Mouse (Mus musculus) embryonic facial prominence, embryonic 11.5 days (tissue): ENCODE measurements at regions not wholly inside any gene's neighbourhood (a gene's known extent, or its start where the extent isn't known, plus 50 kb on each side); places are given as distances from the start of the nearest gene placed in this dataset.

Experiments used
- ATAC-seq: fragments of 200-750 bp; cut with Nextera tagmentation; replicated peaks from 2 replicates; pipeline ENCODE4 v1.8.0; 2017; ENCODE audit warnings: low read depth; ENCODE audit not compliant: insufficient number of reproducible peaks, low FRiP score, low TSS enrichment
- DNase-seq: peaks from one replicate; pipeline ENCODE4 v3.0.0-alpha.2; 2015; ENCODE audit warnings: low spot score
- H3K27ac ChIP-seq: fragments of 300-500 bp; sonication (generic); replicated peaks from 2 replicates; pipeline ENCODE4 v1.5.1; 2014; ENCODE audit warnings: mild to moderate bottlenecking, low read depth, low read length, control low read depth
- H3K27me3 ChIP-seq: fragments of 300-500 bp; sonication (generic); 2 replicates; pipeline ENCODE4 v1.6.1; 2014; ENCODE audit warnings: mild to moderate bottlenecking, low read length, moderate library complexity, mixed read lengths; ENCODE audit not compliant: control insufficient read depth, insufficient read depth
- H3K36me3 ChIP-seq: fragments of 300-500 bp; sonication (generic); replicated peaks from 2 replicates; pipeline ENCODE4 v1.6.1; 2014; ENCODE audit warnings: low read depth, mild to moderate bottlenecking, low read length, moderate library complexity, mixed read lengths; ENCODE audit not compliant: control insufficient read depth, insufficient read depth
- H3K4me1 ChIP-seq: fragments of 300-500 bp; sonication (generic); 2 replicates; pipeline ENCODE4 v1.6.1; 2014; ENCODE audit warnings: low read length, mixed read lengths; ENCODE audit not compliant: control insufficient read depth, insufficient read depth
- H3K4me2 ChIP-seq: fragments of 300-500 bp; sonication (generic); 2 replicates; pipeline ENCODE4 v1.6.1; 2014; ENCODE audit warnings: low read depth, mild to moderate bottlenecking, control low read depth, low read length, moderate library complexity
- H3K4me3 ChIP-seq: fragments of 300-500 bp; sonication (generic); 2 replicates; pipeline ENCODE4 v1.5.1; 2014; ENCODE audit warnings: low read depth, low read length, control low read depth
- H3K9ac ChIP-seq: fragments of 300-500 bp; sonication (generic); replicated peaks from 2 replicates; pipeline ENCODE4 v1.6.1; 2014; ENCODE audit warnings: mild to moderate bottlenecking, control low read depth, low read length
- H3K9me3 ChIP-seq: fragments of 300-500 bp; sonication (generic); replicated peaks from 2 replicates; pipeline ENCODE4 v1.6.1; 2016; ENCODE audit warnings: mild to moderate bottlenecking, low read length, inconsistent platforms, mixed read lengths; ENCODE audit not compliant: control insufficient read depth
- WGBS: fragments of 180-500 bp; shearing (Covaris S2); extraction: QIAGEN DNeasy Blood & Tissue Kit; methylation state at CpG from one replicate; pipeline ENCODE4 v1.1.7; 2014; 5-methylcytosine and 5-hydroxymethylcytosine counted together

DNA sequence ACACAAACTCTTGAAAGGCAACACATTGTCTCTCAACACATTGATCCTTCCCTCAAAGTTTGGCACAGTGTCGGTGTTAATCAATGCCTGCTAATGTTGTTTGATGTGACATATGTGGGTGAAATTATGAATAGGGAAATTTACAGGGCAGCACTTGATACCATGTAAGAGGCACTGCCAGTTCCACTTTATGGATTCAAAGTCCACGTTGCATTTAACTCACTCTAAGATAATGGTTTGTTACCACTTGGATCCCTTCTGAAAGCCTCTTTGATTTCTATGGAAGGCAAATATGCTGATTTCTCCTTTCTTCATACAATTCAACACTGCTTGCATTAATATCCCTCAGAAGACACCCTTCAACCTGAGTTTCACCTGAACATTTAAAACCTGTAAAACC, 395.6 kb upstream of the Adgra3 start:
- Histone ChIP-seq H3K36me3 (no peaks in the 10 kb centered on the region), H3K9me3 (no peaks in the 10 kb centered on the region), H3K4me3 (no peak overlapping the region), H3K4me2 (no peak overlapping the region), H3K27me3 (no peaks in the 10 kb centered on the region), H3K9ac (no peak overlapping the region), H3K4me1 (no peaks in the 10 kb centered on the region), H3K27ac (no peak overlapping the region)
- ATAC-seq (no peak), DNase-seq (no peak)
- WGBS = 75% methylated on average over 2 of the region's 2 CpGs

DNA sequence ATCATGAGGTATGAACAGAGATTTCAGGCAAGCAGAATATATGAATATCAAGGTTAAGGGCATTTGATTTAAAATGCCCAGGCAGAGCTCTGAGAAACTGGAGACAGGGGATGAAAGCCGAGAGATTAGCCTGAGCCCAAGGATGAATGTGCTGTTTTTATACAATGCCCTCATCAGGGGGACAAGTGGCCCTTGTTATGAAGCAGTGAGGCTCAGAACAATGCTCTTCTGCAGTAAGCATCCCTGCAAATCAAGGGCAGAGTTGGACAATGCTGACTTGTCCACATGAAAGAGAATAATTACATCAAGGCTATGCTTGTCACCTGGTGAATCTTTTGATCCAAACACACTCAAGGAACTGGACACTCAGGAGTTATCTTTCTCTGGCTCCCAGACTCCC, 348.1 kb upstream of the Adgra3 start:
- no peak for ATAC-seq
- Histone ChIP-seq H3K4me2 (no peak overlapping the region), H3K9ac (no peak overlapping the region)

DNA sequence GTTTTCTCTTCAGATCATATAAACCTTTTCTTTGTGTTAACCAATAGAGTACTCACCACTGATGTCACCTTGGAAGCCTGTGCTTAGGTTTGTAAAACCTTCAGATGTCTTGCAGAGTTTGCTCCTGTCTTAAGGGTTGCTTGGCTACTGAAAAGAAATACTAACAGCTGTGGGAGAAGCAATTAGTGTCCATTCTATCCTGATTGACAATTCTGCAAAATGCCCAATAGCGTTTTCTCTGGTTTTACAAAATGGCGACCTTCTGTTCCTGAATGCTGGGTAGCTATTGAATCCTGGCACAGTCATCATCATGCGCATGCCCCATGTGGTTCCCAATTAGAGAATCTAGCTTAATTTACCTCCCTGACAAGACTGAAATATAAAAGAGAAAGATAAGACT, 347.7 kb upstream of the Adgra3 start:
- WGBS = 85% methylated on average over 3 of the region's 3 CpGs
- no peak overlapping the region for H3K9ac ChIP-seq
- H3K27ac ChIP-seq = no peak overlapping the region
- H3K4me2 ChIP-seq = no peak overlapping the region
- no peaks in the 10 kb centered on the region for H3K4me1 ChIP-seq
- no peaks in the 10 kb centered on the region for H3K9me3 ChIP-seq
- no peaks in the 10 kb centered on the region for H3K36me3 ChIP-seq
- H3K4me3 ChIP-seq = no peak overlapping the region
- DNase-seq (no peak), ATAC-seq (no peak)
- no peaks in the 10 kb centered on the region for H3K27me3 ChIP-seq

More for the DNA sequence above, 348.1 kb upstream of the Adgra3 start:
- Histone ChIP-seq H3K4me1 (no peaks in the 10 kb centered on the region), H3K27me3 (no peaks in the 10 kb centered on the region), H3K27ac (no peak overlapping the region), H3K4me3 (no peak overlapping the region), H3K36me3 (no peaks in the 10 kb centered on the region), H3K9me3 (no peaks in the 10 kb centered on the region)
- DNase-seq = no peak
- 39% methylated on average over 1 of the region's 1 CpGs for WGBS
